Mouse (Mus musculus) intestine, postnatal 0 days (tissue): ENCODE data around the gene Chst15. TPM values are rescaled to one million over a fixed set of nuclear protein-coding genes. Genes with fewer than 3 reads are reported as not detected.

Source experiments
- ATAC-seq: fragments of 200-750 bp; cut with Nextera tagmentation; 2 replicates; pipeline ENCODE4 v1.8.0; 2017; ENCODE audit warnings: mild to moderate bottlenecking, moderate TSS enrichment, moderate library complexity
- H3K27ac ChIP-seq: fragments of 300-500 bp; sonication (generic); 2 replicates; pipeline ENCODE4 v1.5.1; 2014; ENCODE audit warnings: mild to moderate bottlenecking, low read depth, low read length, moderate library complexity
- H3K27me3 ChIP-seq: fragments of 300-500 bp; sonication (generic); replicated peaks from 2 replicates; pipeline ENCODE4 v1.6.1; 2014; ENCODE audit warnings: low read length, mixed read lengths; ENCODE audit not compliant: control insufficient read depth, insufficient read depth
- H3K36me3 ChIP-seq: fragments of 300-500 bp; sonication (generic); 2 replicates; pipeline ENCODE4 v1.6.1; 2014; ENCODE audit warnings: mild to moderate bottlenecking, moderate library complexity; ENCODE audit not compliant: control insufficient read depth, insufficient read depth
- H3K4me1 ChIP-seq: fragments of 300-500 bp; sonication (generic); replicated peaks from 2 replicates; pipeline ENCODE4 v1.6.1; 2014; ENCODE audit warnings: antibody characterized with exemption, low read length, mixed read lengths; ENCODE audit not compliant: control insufficient read depth, insufficient read depth
- H3K4me2 ChIP-seq: fragments of 300-500 bp; sonication (generic); replicated peaks from 2 replicates; pipeline ENCODE4 v1.6.1; 2014; ENCODE audit warnings: low read depth, mild to moderate bottlenecking, moderate library complexity
- H3K4me3 ChIP-seq: fragments of 300-500 bp; sonication (generic); 2 replicates; pipeline ENCODE4 v1.5.1; 2014; ENCODE audit warnings: low read depth, low read length
- H3K9ac ChIP-seq: fragments of 300-500 bp; sonication (generic); 2 replicates; pipeline ENCODE4 v1.6.1; 2014; ENCODE audit warnings: mild to moderate bottlenecking, low read depth, low read length
- H3K9me3 ChIP-seq: fragments of 300-500 bp; sonication (generic); 2 replicates; pipeline ENCODE4 v1.6.1; 2016; ENCODE audit warnings: mixed run types; ENCODE audit not compliant: control insufficient read depth
- CTCF ChIP-seq: sonication (generic); IDR thresholded peaks from 2 replicates; pipeline ENCODE4 v1.5.1; 2016; ENCODE audit warnings: low read depth, mild to moderate bottlenecking, control low read depth, antibody characterized with exemption, moderate library complexity
- WGBS: fragments of 180-500 bp; shearing (Covaris S2); extraction: QIAGEN DNeasy Blood & Tissue Kit; methylation state at CpG from one replicate; pipeline ENCODE4 v1.1.7; 2014; 5-methylcytosine and 5-hydroxymethylcytosine counted together
- polyA plus RNA-seq: library from polyadenylated mRNA; unstranded; fragments of >200 nt; fragmentation: Nextera tagmentation; extraction: Ambion mirVana; gene quantifications from 2 replicates; pipeline ENCODE4 v1.2.1, GENCODE M21; 2015

Chst15 gene
- polyA plus RNA-seq, 1 experiment from 2014 or later: 7.9 TPM

DNA sequence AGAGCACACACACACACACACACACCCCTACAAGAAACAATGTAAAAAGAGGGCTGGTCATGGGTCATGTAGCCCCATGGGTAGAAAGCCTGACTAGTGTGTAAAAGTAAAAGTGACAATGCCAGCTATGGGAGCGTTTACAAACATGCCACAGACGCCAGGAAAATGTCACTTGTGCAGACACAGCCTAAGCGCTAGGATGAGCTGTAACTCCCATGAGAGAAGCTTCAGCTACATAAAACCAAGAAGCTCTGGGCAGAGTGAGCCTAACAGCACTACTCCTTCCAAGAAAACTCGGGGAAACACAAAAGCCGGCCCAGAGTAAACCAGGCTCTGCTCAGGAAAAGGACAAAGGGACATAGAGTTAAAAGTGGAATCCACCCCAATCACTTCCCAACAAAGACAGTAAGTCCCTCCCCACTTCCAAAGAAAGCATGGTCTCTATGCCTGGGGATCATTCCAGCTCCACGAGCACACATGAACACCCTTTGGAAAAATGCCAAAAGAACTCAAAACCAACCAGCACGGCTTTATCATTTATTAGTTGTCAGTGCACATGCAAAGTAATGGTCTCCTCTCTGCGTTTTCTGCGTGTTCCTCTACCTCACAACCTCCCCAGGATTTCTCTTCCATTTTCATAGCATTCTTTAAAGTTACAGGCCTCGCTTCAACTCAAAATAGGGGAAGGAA is 93.4 kb downstream of the Chst15 start:
- H3K4me2 ChIP-seq: no peak overlapping the region
- H3K4me3 ChIP-seq: no peak overlapping the region
- H3K27me3 ChIP-seq: no peaks in the 10 kb centered on the region
- no peak overlapping the region for H3K9ac ChIP-seq
- no peak for ATAC-seq
- 46% methylated on average over 10 of the region's 10 CpGs for WGBS
- TF ChIP-seq CTCF: no peak
- H3K4me1 ChIP-seq: no peaks in the 10 kb centered on the region
- H3K27ac ChIP-seq: no peak overlapping the region
- H3K9me3 ChIP-seq: no peaks in the 10 kb centered on the region
- no peaks in the 10 kb centered on the region for H3K36me3 ChIP-seq

DNA sequence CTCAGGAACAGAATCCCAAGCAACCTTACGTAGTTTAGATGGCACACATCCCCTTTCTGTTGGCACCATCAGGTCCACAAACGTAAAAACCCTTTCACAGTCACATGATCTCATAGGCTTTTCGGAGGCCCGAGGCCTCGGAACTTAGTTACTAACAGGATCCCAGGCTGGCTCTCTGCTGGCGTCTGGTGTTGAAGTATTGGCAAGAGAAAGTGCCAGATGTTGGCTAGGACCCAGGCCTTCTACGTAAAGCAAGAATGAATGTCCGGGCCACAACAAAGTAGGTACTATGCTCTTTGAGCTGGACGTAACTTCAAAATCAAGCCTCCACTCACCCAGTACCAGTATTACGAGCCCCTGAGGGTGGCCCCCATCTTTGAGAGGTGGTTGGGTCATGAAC is 103.0 kb downstream of the Chst15 start:
- H3K27me3 ChIP-seq: no peaks in the 10 kb centered on the region
- H3K9me3 ChIP-seq: no peaks in the 10 kb centered on the region
- no peaks in the 10 kb centered on the region for H3K36me3 ChIP-seq
- H3K27ac ChIP-seq: no peak overlapping the region
- H3K4me1 ChIP-seq: no peaks in the 10 kb centered on the region
- H3K4me3 ChIP-seq: no peak overlapping the region
- H3K4me2 ChIP-seq: no peak overlapping the region
- 70% methylated on average over 10 of the region's 10 CpGs for WGBS
- no peak for TF ChIP-seq CTCF
- no peak; the same call in 1 of the 2 replicates for ATAC-seq
- H3K9ac ChIP-seq: no peak overlapping the region

DNA sequence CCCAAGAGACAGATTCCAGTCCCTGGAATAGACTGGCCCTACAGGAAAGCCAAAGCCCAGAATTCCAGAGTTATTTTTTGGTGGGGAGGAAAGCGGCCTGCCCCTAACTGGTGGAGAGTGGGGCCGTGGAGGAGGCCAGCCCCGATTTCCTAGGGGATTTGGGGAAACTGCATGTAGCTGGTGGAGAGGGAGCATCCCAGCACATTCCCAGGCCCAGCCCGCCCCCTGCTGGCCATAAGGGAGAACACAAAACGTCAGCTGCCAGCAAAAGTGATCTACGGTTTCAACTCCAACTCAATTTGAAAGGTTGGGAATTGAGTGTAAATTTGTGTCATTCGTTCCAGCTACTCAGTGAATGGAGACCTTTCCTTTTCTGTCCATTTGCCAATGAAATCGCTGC is 103.6 kb downstream of the Chst15 start:
- peak; percentile 93 for TF ChIP-seq CTCF
- H3K4me3 ChIP-seq: no peak overlapping the region
- no peaks in the 10 kb centered on the region for H3K9me3 ChIP-seq
- WGBS: 6% methylated on average over 8 of the region's 8 CpGs
- H3K4me1 ChIP-seq: no peaks in the 10 kb centered on the region
- no peak overlapping the region for H3K9ac ChIP-seq
- no peaks in the 10 kb centered on the region for H3K27me3 ChIP-seq
- H3K36me3 ChIP-seq: no peaks in the 10 kb centered on the region
- ATAC-seq: no peak
- H3K4me2 ChIP-seq: no peak overlapping the region
- no peak overlapping the region for H3K27ac ChIP-seq

DNA sequence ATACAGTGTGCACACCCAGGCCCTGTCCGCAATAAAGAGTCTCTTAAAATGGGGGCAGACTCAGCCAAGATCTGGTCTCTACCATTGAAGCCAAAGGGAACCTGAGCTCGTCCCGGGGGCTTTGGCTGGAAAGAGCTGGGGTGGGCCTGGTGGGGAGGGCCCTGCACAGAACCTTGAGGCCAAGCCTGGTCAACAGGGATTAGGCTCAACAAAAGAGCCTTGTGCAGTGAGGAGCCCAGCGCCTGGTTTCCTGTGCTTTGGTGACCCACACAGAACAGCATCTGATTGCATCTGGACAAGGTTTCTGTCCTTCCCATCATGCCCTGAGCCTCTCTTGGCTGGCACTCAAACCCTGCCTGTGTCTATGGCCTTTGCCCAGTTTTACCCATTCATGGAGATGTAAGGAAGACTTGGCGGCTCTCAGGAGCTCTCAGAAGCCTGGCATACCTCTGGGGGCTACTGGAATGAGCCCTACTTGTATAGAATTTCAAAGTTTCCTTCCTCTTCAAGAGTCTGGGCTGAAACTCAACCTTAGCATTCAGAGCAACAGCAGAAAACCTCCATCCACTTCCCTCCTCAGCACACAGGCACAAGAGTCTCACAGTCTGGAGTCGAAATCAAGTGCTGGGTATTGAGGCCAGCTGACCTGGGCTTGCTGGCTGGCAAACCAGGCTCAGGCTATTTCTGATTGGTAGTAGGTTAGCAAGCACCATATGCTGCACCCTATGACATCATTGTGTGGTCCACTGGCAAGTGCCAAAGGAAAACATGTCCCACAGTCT is 104.9 kb downstream of the Chst15 start:
- no peak overlapping the region for H3K27ac ChIP-seq
- WGBS: 82% methylated on average over 6 of the region's 6 CpGs
- no peak for ATAC-seq
- TF ChIP-seq CTCF: no peak
- H3K9me3 ChIP-seq: no peaks in the 10 kb centered on the region
- H3K9ac ChIP-seq: no peak overlapping the region
- no peaks in the 10 kb centered on the region for H3K36me3 ChIP-seq
- H3K27me3 ChIP-seq: no peaks in the 10 kb centered on the region
- H3K4me2 ChIP-seq: no peak overlapping the region
- no peaks in the 10 kb centered on the region for H3K4me1 ChIP-seq
- no peak overlapping the region for H3K4me3 ChIP-seq

DNA sequence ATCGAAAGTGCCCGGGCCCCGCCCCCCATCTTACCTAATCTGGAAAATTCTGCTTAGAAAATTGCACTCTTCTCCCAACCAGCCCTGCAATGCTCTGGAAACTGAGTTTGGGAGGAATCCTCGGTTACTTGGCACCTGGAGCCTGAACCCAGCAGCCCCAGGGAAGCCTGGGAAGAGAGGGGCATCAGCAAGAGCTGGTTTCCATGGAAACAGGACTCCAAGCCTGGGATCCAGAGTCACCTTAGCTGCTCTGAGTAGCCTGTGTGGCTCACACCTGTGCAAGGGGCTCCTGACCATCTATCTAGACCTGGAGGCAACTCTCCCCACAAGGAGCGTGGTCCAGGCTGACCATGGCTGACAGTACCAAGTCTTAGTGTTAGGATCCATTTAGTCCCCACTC is 106.4 kb downstream of the Chst15 start:
- no peak for TF ChIP-seq CTCF
- ATAC-seq: no peak
- H3K9me3 ChIP-seq: no peaks in the 10 kb centered on the region
- H3K27ac ChIP-seq: no peak overlapping the region
- no peak overlapping the region for H3K9ac ChIP-seq
- WGBS: 85% methylated on average over 5 of the region's 5 CpGs
- H3K36me3 ChIP-seq: no peaks in the 10 kb centered on the region
- no peaks in the 10 kb centered on the region for H3K4me1 ChIP-seq
- H3K4me2 ChIP-seq: no peak overlapping the region
- H3K27me3 ChIP-seq: no peaks in the 10 kb centered on the region
- no peak overlapping the region for H3K4me3 ChIP-seq

DNA sequence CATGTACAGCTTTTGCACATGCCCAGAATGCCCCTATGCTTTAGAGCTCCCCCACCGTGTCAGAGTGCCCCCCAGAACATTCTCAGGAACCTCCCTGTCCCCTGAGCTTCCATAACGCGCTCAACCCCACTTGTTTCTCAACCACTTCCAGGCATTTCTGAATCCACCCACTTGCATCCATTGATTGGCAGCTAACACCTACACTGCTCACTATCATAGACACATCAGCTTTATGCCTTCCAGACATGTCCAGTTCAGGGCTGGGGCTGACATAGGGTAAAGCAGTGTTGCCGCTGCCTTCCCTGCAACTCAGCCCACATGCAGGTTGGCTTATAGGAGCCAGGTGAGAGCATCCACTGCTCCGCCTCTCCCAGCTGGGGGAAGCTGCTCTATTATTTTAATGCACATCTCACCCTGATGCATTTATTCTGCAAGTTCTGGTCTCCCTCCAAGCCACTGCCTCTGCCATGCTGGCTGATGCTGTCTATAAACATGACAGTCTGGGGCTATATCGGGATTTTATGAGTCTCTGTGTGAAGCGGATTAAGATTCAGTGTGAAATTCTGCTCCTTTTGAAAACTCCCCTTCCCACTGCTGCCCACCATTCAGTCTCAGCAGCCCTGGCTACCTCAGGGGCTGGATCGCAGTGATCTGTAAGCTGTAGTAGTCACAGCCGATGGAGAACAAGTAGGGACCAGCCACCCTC is 107.9 kb downstream of the Chst15 start:
- ATAC-seq: no peak
- WGBS: 78% methylated on average over 9 of the region's 9 CpGs
- TF ChIP-seq CTCF: no peak

More for the DNA sequence above, 107.9 kb downstream of the Chst15 start:
- H3K4me3 ChIP-seq: no peak overlapping the region
- no peaks in the 10 kb centered on the region for H3K27me3 ChIP-seq
- no peaks in the 10 kb centered on the region for H3K4me1 ChIP-seq
- H3K9ac ChIP-seq: no peak overlapping the region
- H3K36me3 ChIP-seq: no peaks in the 10 kb centered on the region
- no peak overlapping the region for H3K27ac ChIP-seq
- H3K9me3 ChIP-seq: no peaks in the 10 kb centered on the region
- H3K4me2 ChIP-seq: no peak overlapping the region
